Mouse (Mus musculus) midbrain, embryonic 12.5 days (tissue): ENCODE measurements at regions not wholly inside any gene's neighbourhood (a gene's known extent, or its start where the extent isn't known, plus 50 kb on each side); places are given as distances from the start of the nearest gene placed in this dataset.
"Not testable (repeated sequence)": the region's sequence is repeated elsewhere in the genome, so short reads cannot be mapped to it uniquely, and the experiment has no call there.

Experiments used
- ATAC-seq: fragments of 200-750 bp; cut with Nextera tagmentation; 2 replicates; pipeline ENCODE4 v1.8.0; 2017; ENCODE audit warnings: low read depth, moderate TSS enrichment, moderate library complexity; ENCODE audit not compliant: low FRiP score
- H3K27ac ChIP-seq: fragments of 300-500 bp; sonication (generic); replicated peaks from 2 replicates; pipeline ENCODE4 v1.5.1; 2016; ENCODE audit warnings: mild to moderate bottlenecking
- H3K27me3 ChIP-seq: fragments of 300-500 bp; sonication (generic); 2 replicates; pipeline ENCODE4 v1.6.1; 2016; ENCODE audit warnings: mild to moderate bottlenecking
- H3K36me3 ChIP-seq: fragments of 300-500 bp; sonication (generic); 2 replicates; pipeline ENCODE4 v1.6.1; 2016
- H3K4me1 ChIP-seq: fragments of 300-500 bp; sonication (generic); 2 replicates; pipeline ENCODE4 v1.6.1; 2016
- H3K4me2 ChIP-seq: fragments of 300-500 bp; sonication (generic); replicated peaks from 2 replicates; pipeline ENCODE4 v1.6.1; 2016; ENCODE audit warnings: mild to moderate bottlenecking, moderate library complexity
- H3K4me3 ChIP-seq: fragments of 300-500 bp; sonication (generic); 2 replicates; pipeline ENCODE4 v1.5.1; 2016; ENCODE audit warnings: mild to moderate bottlenecking
- H3K9ac ChIP-seq: fragments of 300-500 bp; sonication (generic); replicated peaks from 2 replicates; pipeline ENCODE4 v1.6.1; 2016; ENCODE audit warnings: mild to moderate bottlenecking, moderate library complexity
- H3K9me3 ChIP-seq: fragments of 300-500 bp; sonication (generic); 2 replicates; pipeline ENCODE4 v1.6.1; 2016; ENCODE audit warnings: mild to moderate bottlenecking
- WGBS: fragments of 180-500 bp; shearing (Covaris S2); methylation state at CpG from one replicate; pipeline ENCODE4 v1.1.7; 2016; 5-methylcytosine and 5-hydroxymethylcytosine counted together

DNA sequence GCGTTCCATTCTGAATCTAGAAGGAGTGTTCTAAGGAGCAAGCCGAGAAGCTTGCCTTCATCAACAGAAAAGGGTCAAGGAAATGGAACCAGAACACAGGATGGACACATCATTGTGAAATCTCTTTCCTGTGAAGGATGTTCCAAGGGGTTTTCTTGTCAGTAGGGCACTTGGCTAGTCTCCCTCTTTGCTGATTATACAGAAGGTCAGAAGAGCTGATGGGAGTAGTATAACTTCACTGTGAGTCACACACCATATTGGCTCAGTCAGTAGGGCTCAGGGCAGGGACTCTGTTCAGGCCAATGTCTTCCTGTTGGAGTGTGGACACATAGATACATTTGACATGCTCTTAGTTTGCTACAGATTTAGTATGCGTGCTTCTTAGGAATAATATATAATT is 433.5 kb upstream of the Id2 start:
- no peak overlapping the region for H3K27ac ChIP-seq
- no peaks in the 10 kb centered on the region for H3K27me3 ChIP-seq
- no peak overlapping the region for H3K4me2 ChIP-seq
- H3K9ac ChIP-seq = no peak overlapping the region
- no peak overlapping the region for H3K4me3 ChIP-seq
- ATAC-seq = no peak
- 88% methylated on average over 3 of the region's 3 CpGs for WGBS
- H3K36me3 ChIP-seq = no peaks in the 10 kb centered on the region
- H3K9me3 ChIP-seq = no peaks in the 10 kb centered on the region
- H3K4me1 ChIP-seq = no peaks in the 10 kb centered on the region

GRCm38 (mm10) chr12:25529537-25529936 is 432.6 kb upstream of the Id2 start:
- Histone ChIP-seq H3K9me3 (no peaks in the 10 kb centered on the region), H3K9ac (no peak overlapping the region), H3K27me3 (no peaks in the 10 kb centered on the region), H3K36me3 (no peaks in the 10 kb centered on the region), H3K4me2 (no peak overlapping the region), H3K27ac (no peak overlapping the region), H3K4me3 (no peak overlapping the region), H3K4me1 (no peaks in the 10 kb centered on the region)
- ATAC-seq = no peak
- 91% methylated on average over 3 of the region's 3 CpGs for WGBS

DNA sequence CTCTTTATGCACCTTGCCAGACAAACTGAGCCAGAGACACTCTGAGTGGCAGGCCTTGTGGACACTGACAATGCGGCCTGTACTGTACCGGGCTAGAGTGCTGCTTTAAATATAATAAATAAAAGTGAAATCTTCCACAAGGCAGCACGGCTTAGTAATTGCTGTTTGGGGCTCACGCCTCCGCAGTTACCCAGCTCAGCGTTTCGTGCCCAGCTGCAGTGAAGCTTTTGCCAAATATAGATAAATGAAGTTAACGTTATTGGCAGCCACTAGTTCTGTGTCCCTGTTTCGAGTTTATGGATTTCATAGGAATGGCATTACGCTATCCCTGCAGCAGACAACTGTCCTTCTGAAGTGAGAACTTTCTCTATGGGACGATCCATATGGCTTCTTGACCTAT is 429.7 kb upstream of the Id2 start:
- no peaks in the 10 kb centered on the region for H3K27me3 ChIP-seq
- no peak overlapping the region for H3K4me3 ChIP-seq
- no peak overlapping the region for H3K9ac ChIP-seq
- no peak overlapping the region for H3K4me2 ChIP-seq
- no peak overlapping the region for H3K27ac ChIP-seq
- WGBS = 95% methylated on average over 11 of the region's 11 CpGs
- no peaks in the 10 kb centered on the region for H3K4me1 ChIP-seq
- H3K36me3 ChIP-seq = no peaks in the 10 kb centered on the region
- ATAC-seq = no peak
- H3K9me3 ChIP-seq = no peaks in the 10 kb centered on the region

DNA sequence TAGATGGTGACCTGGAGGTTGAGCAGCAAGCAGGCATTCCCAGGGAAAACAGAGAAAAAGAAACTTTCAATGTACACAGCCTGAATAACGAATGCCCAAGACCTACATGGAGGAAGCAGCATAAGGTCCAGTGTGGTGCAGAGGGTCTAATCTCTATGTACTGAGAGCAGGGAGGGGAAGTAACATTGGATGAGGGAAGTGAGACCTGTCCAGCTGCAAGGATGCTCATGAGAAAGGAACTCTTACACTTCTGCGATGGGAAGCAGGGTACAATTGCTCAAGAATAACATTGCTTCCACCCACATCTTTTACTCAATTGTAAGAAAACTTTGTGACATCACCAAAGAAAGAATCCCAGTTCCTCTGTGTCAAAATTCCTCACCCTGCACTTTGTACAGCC is 419.8 kb upstream of the Id2 start:
- H3K4me3 ChIP-seq = no peak overlapping the region
- H3K9me3 ChIP-seq = no peaks in the 10 kb centered on the region
- no peak overlapping the region for H3K9ac ChIP-seq
- H3K27me3 ChIP-seq = no peaks in the 10 kb centered on the region
- ATAC-seq = no peak
- H3K27ac ChIP-seq = no peak overlapping the region
- 87% methylated on average over 2 of the region's 2 CpGs for WGBS
- H3K4me1 ChIP-seq = no peaks in the 10 kb centered on the region
- no peak overlapping the region for H3K4me2 ChIP-seq
- H3K36me3 ChIP-seq = no peaks in the 10 kb centered on the region

- no peak overlapping the region for H3K27ac ChIP-seq
- no peak for ATAC-seq
- H3K9ac ChIP-seq = no peak overlapping the region
- H3K9me3 ChIP-seq = no peaks in the 10 kb centered on the region
- no peak overlapping the region for H3K4me2 ChIP-seq
- no peak overlapping the region for H3K4me3 ChIP-seq
- no peaks in the 10 kb centered on the region for H3K36me3 ChIP-seq
- H3K4me1 ChIP-seq = no peaks in the 10 kb centered on the region
- no peaks in the 10 kb centered on the region for H3K27me3 ChIP-seq
Measured at GRCm38 (mm10) chr12:25513679-25514078, 416.7 kb upstream of the Id2 start.

GRCm38 (mm10) chr12:25509666-25510065 is 412.7 kb upstream of the Id2 start:
- WGBS = 92% methylated on average over 4 of the region's 4 CpGs
- Histone ChIP-seq H3K27ac (no peak overlapping the region), H3K9me3 (no peaks in the 10 kb centered on the region), H3K4me2 (no peak overlapping the region), H3K4me1 (no peaks in the 10 kb centered on the region), H3K4me3 (no peak overlapping the region), H3K9ac (no peak overlapping the region), H3K27me3 (no peaks in the 10 kb centered on the region), H3K36me3 (no peaks in the 10 kb centered on the region)
- ATAC-seq = no peak

DNA sequence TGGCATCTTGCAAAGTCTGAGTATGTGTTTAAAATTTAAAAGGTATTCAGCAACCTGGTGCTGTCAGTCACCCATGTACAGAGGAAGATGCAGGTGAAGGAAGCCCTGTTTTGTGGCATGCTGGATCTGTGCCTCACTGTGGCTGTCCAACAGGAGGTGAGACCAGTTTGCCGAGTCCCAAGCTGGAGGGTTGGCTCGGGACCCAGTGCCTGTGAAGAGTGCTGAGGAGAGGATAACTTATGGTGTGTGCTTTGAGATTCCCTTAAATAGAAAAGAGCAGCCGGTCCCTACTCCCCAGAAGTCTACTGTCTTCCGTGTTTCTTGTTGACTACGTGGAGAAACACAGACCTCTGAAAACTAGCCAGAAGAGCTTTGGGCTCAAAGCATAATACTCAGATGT is 396.3 kb upstream of the Id2 start:
- Histone ChIP-seq H3K4me2 (no peak overlapping the region), H3K4me3 (no peak overlapping the region), H3K27me3 (no peaks in the 10 kb centered on the region), H3K9ac (no peak overlapping the region), H3K9me3 (no peaks in the 10 kb centered on the region), H3K27ac (no peak overlapping the region), H3K36me3 (no peaks in the 10 kb centered on the region), H3K4me1 (no peaks in the 10 kb centered on the region)
- ATAC-seq = no peak
- WGBS = 80% methylated on average over 5 of the region's 5 CpGs

- Histone ChIP-seq H3K36me3 (no peaks in the 10 kb centered on the region), H3K27me3 (no peaks in the 10 kb centered on the region), H3K4me2 (no peak overlapping the region), H3K4me1 (no peaks in the 10 kb centered on the region), H3K9ac (no peak overlapping the region), H3K9me3 (no peaks in the 10 kb centered on the region), H3K4me3 (no peak overlapping the region), H3K27ac (no peak overlapping the region)
- no peak for ATAC-seq
- 91% methylated on average over 3 of the region's 3 CpGs for WGBS
Measured at GRCm38 (mm10) chr12:25492483-25493190, 395.7 kb upstream of the Id2 start.

GRCm38 (mm10) chr12:25475180-25475758 is 378.3 kb upstream of the Id2 start:
- peaks cover 12% of the 10 kb centered on the region for H3K4me1 ChIP-seq
- H3K9me3 ChIP-seq = no peaks in the 10 kb centered on the region
- no peak overlapping the region for H3K4me3 ChIP-seq
- H3K36me3 ChIP-seq = no peaks in the 10 kb centered on the region
- no peaks in the 10 kb centered on the region for H3K27me3 ChIP-seq
- H3K27ac ChIP-seq = peak overlapping the region; percentile 74
- no peak overlapping the region for H3K9ac ChIP-seq
- peak; percentile 96 for ATAC-seq
- peak overlapping the region; percentile 32 for H3K4me2 ChIP-seq
- WGBS = 7% methylated on average over 10 of the region's 10 CpGs

- H3K4me1 ChIP-seq = no peaks in the 10 kb centered on the region
- H3K4me2 ChIP-seq = no peak overlapping the region
- H3K27ac ChIP-seq = no peak overlapping the region
- no peaks in the 10 kb centered on the region for H3K27me3 ChIP-seq
- H3K9ac ChIP-seq = no peak overlapping the region
- no peak for ATAC-seq
- WGBS = 89% methylated on average over 10 of the region's 10 CpGs
- H3K4me3 ChIP-seq = no peak overlapping the region
- no peaks in the 10 kb centered on the region for H3K36me3 ChIP-seq
- no peaks in the 10 kb centered on the region for H3K9me3 ChIP-seq
Measured at GRCm38 (mm10) chr12:25469181-25469580, 372.2 kb upstream of the Id2 start.

GRCm38 (mm10) chr12:25467789-25468188 is 370.8 kb upstream of the Id2 start:
- no peak overlapping the region for H3K4me3 ChIP-seq
- no peak overlapping the region for H3K4me2 ChIP-seq
- 79% methylated on average over 12 of the region's 12 CpGs for WGBS
- H3K4me1 ChIP-seq = no peaks in the 10 kb centered on the region
- H3K27ac ChIP-seq = no peak overlapping the region
- ATAC-seq = no peak
- no peak overlapping the region for H3K9ac ChIP-seq
- no peaks in the 10 kb centered on the region for H3K36me3 ChIP-seq
- H3K9me3 ChIP-seq = no peaks in the 10 kb centered on the region
- no peaks in the 10 kb centered on the region for H3K27me3 ChIP-seq

DNA sequence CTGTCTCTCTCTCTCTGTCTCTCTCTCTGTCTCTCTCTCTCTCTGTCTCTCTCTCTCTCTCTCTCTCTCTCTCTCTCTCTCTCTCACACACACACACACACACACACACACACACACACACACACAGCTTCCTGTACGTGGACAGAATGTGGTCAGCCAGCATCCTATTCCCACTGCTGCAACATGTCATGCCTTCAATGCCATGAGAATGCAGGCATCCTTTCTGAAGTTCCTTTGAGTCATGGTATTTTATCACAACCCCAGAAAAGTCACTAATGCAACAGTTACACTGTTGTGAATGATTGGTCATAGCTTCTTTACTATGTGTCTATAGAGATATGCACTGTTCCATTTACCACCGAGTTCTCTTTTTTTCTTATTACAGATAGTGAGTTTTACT is 365.8 kb upstream of the Id2 start:
- not testable (repeated sequence) for H3K4me1 ChIP-seq, H3K4me2 ChIP-seq, H3K9me3 ChIP-seq, H3K36me3 ChIP-seq, H3K4me3 ChIP-seq, H3K9ac ChIP-seq, H3K27me3 ChIP-seq, H3K27ac ChIP-seq, ATAC-seq
- 84% methylated on average over 2 of the region's 2 CpGs for WGBS
